Mouse (Mus musculus): ENCODE measurements around the gene 2310009B15Rik. TPM values are rescaled to one million over a fixed set of nuclear protein-coding genes. Genes with fewer than 3 reads are reported as not detected.

The 2310009B15Rik gene
- polyA plus RNA-seq, 1 experiment from 2014 or later: 19.1 TPM

DNA sequence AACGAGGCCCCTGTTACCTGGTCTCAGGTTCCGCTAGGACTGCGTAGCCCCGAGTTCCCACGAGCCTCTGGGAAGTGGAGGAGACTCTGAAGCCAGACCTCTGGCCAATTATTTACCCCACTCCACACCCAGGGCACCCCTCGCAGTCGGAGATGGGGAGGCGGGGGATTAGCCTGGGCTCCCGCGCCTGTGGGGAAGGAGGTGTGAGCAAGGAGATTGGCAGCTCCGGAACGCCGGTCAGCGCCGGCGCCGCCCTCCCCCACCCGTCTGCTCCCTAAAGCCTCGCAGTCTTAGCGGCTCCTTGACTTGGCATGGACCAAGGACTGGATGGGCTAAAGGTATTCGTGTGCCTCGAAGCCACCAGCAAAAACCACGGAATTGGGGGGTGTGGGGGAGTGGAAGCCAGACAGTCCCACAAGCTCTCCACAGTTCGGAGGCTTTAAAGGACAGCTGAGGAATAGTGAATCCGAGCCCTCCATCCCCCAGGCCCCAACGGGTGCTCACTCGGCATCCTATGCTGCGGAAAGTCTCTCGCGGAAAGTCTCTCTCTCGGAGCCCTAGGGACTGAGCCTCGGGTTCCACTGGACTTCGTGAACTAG, 8.0 kb downstream of the 2310009B15Rik start, which contains the start of gene Lhx9:
Gene Lhx9, minus strand, starts transcription at position 67 of the 599 bp plus-strand sequence.
- Histone ChIP-seq H3K9me3 (replicated peaks) (no peaks in the 10 kb centered on the region), H3K36me3 (0 out of 2 replicates have a peak, but pooled peaks cover 3% of the 10 kb centered on the region), H3K4me1 (peaks cover 11% of the 10 kb centered on the region; the same call in 1 of the 2 replicates), H3K27ac (no peak within 1 kb of the TSS), H3K4me2 (peak within 1 kb of the TSS; percentile 55), H3K4me3 (peak within 1 kb of the TSS; percentile 32), H3K27me3 (replicated peaks) (peaks cover 81% of the 10 kb centered on the region), H3K9ac (no peak within 1 kb of the TSS)
- 2% methylated on average over 33 of the region's 33 CpGs for WGBS (ENCODE audit: insufficient replicate concordance)
- peak; percentile 37 for ATAC-seq

- H3K36me3 ChIP-seq: 0 out of 2 replicates have a peak, but pooled peaks cover 3% of the 10 kb centered on the region
- 2% methylated on average over 16 of the region's 16 CpGs for WGBS (ENCODE audit: insufficient replicate concordance)
- H3K9ac ChIP-seq: no peak overlapping the region
- H3K4me2 ChIP-seq: peak overlapping the region; percentile 55
- peak; percentile 14; the same call in 1 of the 2 replicates for ATAC-seq
- H3K27me3 ChIP-seq (replicated peaks): peaks cover 86% of the 10 kb centered on the region
- peak overlapping the region; percentile 32 for H3K4me3 ChIP-seq
- peaks cover 16% of the 10 kb centered on the region; the same call in 1 of the 2 replicates for H3K4me1 ChIP-seq
- H3K9me3 ChIP-seq (replicated peaks): no peaks in the 10 kb centered on the region
- no peak overlapping the region for H3K27ac ChIP-seq
Measured at GRCm38 (mm10) chr1:138848026-138848425, 8.6 kb downstream of the 2310009B15Rik start.

GRCm38 (mm10) chr1:138847146-138847545, 9.5 kb downstream of the 2310009B15Rik start:
- Histone ChIP-seq H3K4me1 (peaks cover 16% of the 10 kb centered on the region; the same call in 1 of the 2 replicates), H3K27ac (no peak overlapping the region), H3K4me2 (peak overlapping the region; percentile 24), H3K4me3 (0 out of 2 replicates have a peak overlapping the region, but pooled peaks have one; percentile 4), H3K27me3 (replicated peaks) (peaks cover 95% of the 10 kb centered on the region), H3K36me3 (0 out of 2 replicates have a peak, but pooled peaks cover 3% of the 10 kb centered on the region), H3K9ac (no peak overlapping the region), H3K9me3 (replicated peaks) (no peaks in the 10 kb centered on the region)
- WGBS (ENCODE audit: insufficient replicate concordance): 2% methylated on average over 21 of the region's 21 CpGs
- ATAC-seq: no peak

DNA sequence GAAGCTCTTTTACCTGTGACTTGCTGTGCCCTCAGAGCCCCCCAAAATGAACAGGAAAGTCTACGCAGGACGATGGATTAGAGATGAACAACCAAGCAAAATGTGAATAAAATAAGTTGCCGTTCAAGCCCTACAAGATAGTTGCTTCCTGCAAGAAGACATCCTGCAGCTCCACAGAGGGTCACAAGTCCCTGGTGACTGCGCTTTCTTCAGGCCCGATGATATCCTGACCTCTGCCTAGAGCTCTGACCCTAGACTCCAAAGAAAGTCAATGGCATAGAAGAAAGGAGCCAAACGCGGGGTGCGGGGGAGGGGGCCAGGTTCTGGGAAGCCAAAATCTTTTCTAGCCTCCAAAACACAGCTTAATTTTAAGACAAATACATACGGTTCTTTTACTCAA, 10.1 kb downstream of the 2310009B15Rik start:
- WGBS (ENCODE audit: insufficient replicate concordance): 9% methylated on average over 9 of the region's 9 CpGs
- Histone ChIP-seq H3K4me1 (peaks cover 20% of the 10 kb centered on the region; the same call in 1 of the 2 replicates), H3K36me3 (0 out of 2 replicates have a peak, but pooled peaks cover under 1% of the 10 kb centered on the region), H3K9me3 (replicated peaks) (no peaks in the 10 kb centered on the region), H3K4me2 (no peak overlapping the region), H3K27me3 (replicated peaks) (peaks cover 99% of the 10 kb centered on the region), H3K4me3 (no peak overlapping the region), H3K27ac (no peak overlapping the region), H3K9ac (no peak overlapping the region)
- no peak for ATAC-seq

DNA sequence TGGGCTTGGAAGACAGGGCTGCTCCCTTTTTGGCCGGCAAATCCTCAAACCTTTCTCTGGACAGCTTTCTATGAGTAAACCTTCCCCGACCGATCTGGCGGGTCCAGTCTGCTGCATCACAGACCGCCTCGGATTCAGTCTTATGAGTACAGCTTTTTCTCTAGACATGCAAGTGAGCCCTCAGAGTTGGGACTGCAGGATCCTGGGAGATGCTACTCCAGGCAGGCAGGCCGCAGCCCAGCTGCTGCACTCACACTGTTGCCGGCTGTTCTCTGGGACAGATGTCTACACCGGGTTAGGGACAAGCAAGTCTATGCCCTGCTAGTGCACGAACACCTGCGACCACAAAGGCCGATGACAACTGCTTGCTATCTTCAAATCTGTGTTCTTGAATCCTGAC, 10.5 kb downstream of the 2310009B15Rik start:
- H3K4me3 ChIP-seq: no peak overlapping the region
- H3K4me2 ChIP-seq: no peak overlapping the region
- no peak overlapping the region for H3K9ac ChIP-seq
- 3% methylated on average over 12 of the region's 12 CpGs for WGBS (ENCODE audit: insufficient replicate concordance)
- no peaks in the 10 kb centered on the region for H3K36me3 ChIP-seq
- peaks cover 99% of the 10 kb centered on the region for H3K27me3 ChIP-seq (replicated peaks)
- ATAC-seq: no peak
- H3K4me1 ChIP-seq: peaks cover 24% of the 10 kb centered on the region; the same call in 1 of the 2 replicates
- H3K27ac ChIP-seq: no peak overlapping the region
- no peaks in the 10 kb centered on the region for H3K9me3 ChIP-seq (replicated peaks)

- no peak for ATAC-seq
- Histone ChIP-seq H3K27me3 (replicated peaks) (peaks cover 99% of the 10 kb centered on the region), H3K4me3 (no peak overlapping the region), H3K4me1 (peaks cover 24% of the 10 kb centered on the region; the same call in 1 of the 2 replicates), H3K4me2 (no peak overlapping the region), H3K36me3 (no peaks in the 10 kb centered on the region), H3K9me3 (replicated peaks) (no peaks in the 10 kb centered on the region), H3K27ac (no peak overlapping the region), H3K9ac (no peak overlapping the region)
- 20% methylated on average over 3 of the region's 3 CpGs for WGBS (ENCODE audit: insufficient replicate concordance)
Measured at GRCm38 (mm10) chr1:138845481-138845880, 11.2 kb downstream of the 2310009B15Rik start.

GRCm38 (mm10) chr1:138844166-138844565, 12.5 kb downstream of the 2310009B15Rik start:
- Histone ChIP-seq H3K27ac (no peak overlapping the region), H3K9me3 (replicated peaks) (no peaks in the 10 kb centered on the region), H3K4me1 (peaks cover 24% of the 10 kb centered on the region; the same call in 1 of the 2 replicates), H3K4me3 (no peak overlapping the region), H3K4me2 (peak overlapping the region; percentile 62; the same call in 1 of the 2 replicates), H3K36me3 (no peaks in the 10 kb centered on the region), H3K9ac (no peak overlapping the region), H3K27me3 (replicated peaks) (peaks cover 100% of the 10 kb centered on the region)
- WGBS (ENCODE audit: insufficient replicate concordance): 7% methylated on average over 3 of the region's 3 CpGs
- ATAC-seq: no peak

- Histone ChIP-seq H3K4me1 (peaks cover 18% of the 10 kb centered on the region; the same call in 1 of the 2 replicates), H3K36me3 (no peaks in the 10 kb centered on the region), H3K27me3 (replicated peaks) (peaks cover 100% of the 10 kb centered on the region), H3K27ac (no peak overlapping the region), H3K4me3 (peak overlapping the region; percentile 41), H3K9ac (no peak overlapping the region), H3K9me3 (replicated peaks) (no peaks in the 10 kb centered on the region), H3K4me2 (peak overlapping the region; percentile 62)
- no peak; the same call in 1 of the 2 replicates for ATAC-seq
- 2% methylated on average over 35 of the region's 35 CpGs for WGBS (ENCODE audit: insufficient replicate concordance)
Measured at GRCm38 (mm10) chr1:138843361-138844091, 13.1 kb downstream of the 2310009B15Rik start.

DNA sequence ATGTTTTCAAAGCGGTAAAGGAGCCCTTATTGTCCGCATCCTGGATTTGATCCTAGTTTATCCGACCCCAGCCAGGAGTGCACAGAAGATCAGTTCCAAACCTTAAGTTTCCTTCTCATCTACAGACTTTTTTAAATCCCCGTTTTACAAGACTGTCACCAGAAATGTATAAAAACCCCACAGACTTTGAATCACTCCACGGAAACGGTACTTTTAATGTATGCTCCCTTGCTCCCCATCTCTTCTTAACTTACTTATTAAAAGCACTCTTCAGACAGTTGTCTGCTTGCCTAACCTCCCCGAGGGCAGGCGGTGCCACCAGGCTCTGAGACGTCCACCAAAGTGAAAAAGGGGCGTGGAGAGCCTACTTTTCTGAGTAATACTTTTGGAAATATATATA, 13.9 kb downstream of the 2310009B15Rik start:
- Histone ChIP-seq H3K4me1 (peaks cover 14% of the 10 kb centered on the region; the same call in 1 of the 2 replicates), H3K27me3 (replicated peaks) (peaks cover 100% of the 10 kb centered on the region), H3K4me2 (no peak overlapping the region; the same call in 1 of the 2 replicates), H3K9ac (no peak overlapping the region), H3K9me3 (replicated peaks) (no peaks in the 10 kb centered on the region), H3K27ac (no peak overlapping the region), H3K36me3 (no peaks in the 10 kb centered on the region), H3K4me3 (0 out of 2 replicates have a peak overlapping the region, but pooled peaks have one; percentile 34)
- ATAC-seq: no peak
- WGBS (ENCODE audit: insufficient replicate concordance): 3% methylated on average over 10 of the region's 10 CpGs

- peak overlapping the region; percentile 50; the same call in 1 of the 2 replicates for H3K4me2 ChIP-seq
- WGBS (ENCODE audit: insufficient replicate concordance): 2% methylated on average over 8 of the region's 8 CpGs
- H3K27ac ChIP-seq: no peak overlapping the region
- H3K9me3 ChIP-seq (replicated peaks): no peaks in the 10 kb centered on the region
- no peak overlapping the region for H3K9ac ChIP-seq
- peaks cover 14% of the 10 kb centered on the region; the same call in 1 of the 2 replicates for H3K4me1 ChIP-seq
- no peaks in the 10 kb centered on the region for H3K36me3 ChIP-seq
- peaks cover 100% of the 10 kb centered on the region for H3K27me3 ChIP-seq (replicated peaks)
- ATAC-seq: 0 out of 2 replicates have a peak, but pooled peaks have one; percentile 33
- H3K4me3 ChIP-seq: peak overlapping the region; percentile 34
Measured at GRCm38 (mm10) chr1:138842315-138842714, 14.3 kb downstream of the 2310009B15Rik start.

GRCm38 (mm10) chr1:138841306-138842095, 15.2 kb downstream of the 2310009B15Rik start:
- H3K27me3 ChIP-seq (replicated peaks): peaks cover 100% of the 10 kb centered on the region
- no peak overlapping the region for H3K27ac ChIP-seq
- H3K4me3 ChIP-seq: peak overlapping the region; percentile 34
- peak overlapping the region; percentile 50 for H3K4me2 ChIP-seq
- peaks cover 14% of the 10 kb centered on the region; the same call in 1 of the 2 replicates for H3K4me1 ChIP-seq
- H3K36me3 ChIP-seq: no peaks in the 10 kb centered on the region
- 2% methylated on average over 54 of the region's 54 CpGs for WGBS (ENCODE audit: insufficient replicate concordance)
- H3K9me3 ChIP-seq (replicated peaks): no peaks in the 10 kb centered on the region
- ATAC-seq: no peak
- H3K9ac ChIP-seq: no peak overlapping the region
